Mouse (Mus musculus): ENCODE results near the gene Mrpl18. TPM values are rescaled to one million over a fixed set of nuclear protein-coding genes. Genes with fewer than 3 reads are reported as not detected.

Mrpl18 gene
- total and polyA plus RNA-seq, 2 experiments: 41.2 to 54.6 TPM

- DNase-seq (ENCODE audit: extremely low read depth, low read depth, low spot score): no peak
- Histone ChIP-seq H3K4me1 (ENCODE audit: control insufficient read depth, insufficient read depth, low read length) (no peaks in the 10 kb centered on the region), H3K9ac (ENCODE audit: low read depth, low read length) (no peak within 1 kb of the TSS), H3K4me3 (ENCODE audit: insufficient read depth, low read depth, low read length) (no peak within 1 kb of the TSS), H3K27me3 (ENCODE audit: control insufficient read depth, insufficient read depth, low read length) (0 out of 2 replicates have a peak, but pooled peaks cover 3% of the 10 kb centered on the region), H3K36me3 (ENCODE audit: control insufficient read depth, insufficient read depth, low read length) (no peaks in the 10 kb centered on the region), H3K79me2 (ENCODE audit: control insufficient read depth, insufficient read depth, low read length) (no peaks in the 10 kb centered on the region), H3K27ac (replicated peaks; ENCODE audit: insufficient read depth, low read depth, low read length) (no peak within 1 kb of the TSS)
- 71% methylated on average over 5 of the region's 5 CpGs for WGBS
- no peak for TF ChIP-seq POLR2A (IDR thresholded peaks at IDR 0.05; ENCODE audit: extremely low read depth, insufficient read depth, low read length)
Measured at GRCm38 (mm10) chr17:12875734-12876133, 40.4 kb downstream of the Mrpl18 start, which contains the start of gene Mrgprh. Mrgprh (plus strand) TSS chr17:12876034.

- H3K4me1 ChIP-seq (ENCODE audit: control insufficient read depth, insufficient read depth, low read length): no peaks in the 10 kb centered on the region
- H3K27ac ChIP-seq (replicated peaks; ENCODE audit: insufficient read depth, low read depth, low read length): no peak overlapping the region
- TF ChIP-seq CTCF (IDR thresholded peaks at IDR 0.05; ENCODE audit: low read depth, low read length) (no peak), POLR2A (IDR thresholded peaks at IDR 0.05; ENCODE audit: extremely low read depth, insufficient read depth, low read length) (no peak)
- 71% methylated on average over 16 of the region's 16 CpGs for WGBS
- DNase-seq (ENCODE audit: extremely low read depth, low read depth, low spot score): no peak
- H3K9ac ChIP-seq (ENCODE audit: low read depth, low read length): no peak overlapping the region
- H3K36me3 ChIP-seq (ENCODE audit: control insufficient read depth, insufficient read depth, low read length): no peaks in the 10 kb centered on the region
- 0 out of 2 replicates have a peak, but pooled peaks cover 3% of the 10 kb centered on the region for H3K27me3 ChIP-seq (ENCODE audit: control insufficient read depth, insufficient read depth, low read length)
- H3K79me2 ChIP-seq (ENCODE audit: control insufficient read depth, insufficient read depth, low read length): no peaks in the 10 kb centered on the region
- H3K4me3 ChIP-seq (ENCODE audit: insufficient read depth, low read depth, low read length): no peak overlapping the region
Measured at GRCm38 (mm10) chr17:12872275-12873028, 43.7 kb downstream of the Mrpl18 start.

GRCm38 (mm10) chr17:12868640-12869039, 47.5 kb downstream of the Mrpl18 start:
- DNase-seq (ENCODE audit: extremely low read depth, low read depth, low spot score): no peak
- Histone ChIP-seq H3K27ac (replicated peaks; ENCODE audit: insufficient read depth, low read depth, low read length) (no peak overlapping the region), H3K27me3 (ENCODE audit: control insufficient read depth, insufficient read depth, low read length) (no peaks in the 10 kb centered on the region), H3K4me1 (ENCODE audit: control insufficient read depth, insufficient read depth, low read length) (no peaks in the 10 kb centered on the region), H3K9ac (ENCODE audit: low read depth, low read length) (no peak overlapping the region), H3K4me3 (ENCODE audit: insufficient read depth, low read depth, low read length) (no peak overlapping the region), H3K36me3 (ENCODE audit: control insufficient read depth, insufficient read depth, low read length) (no peaks in the 10 kb centered on the region), H3K79me2 (ENCODE audit: control insufficient read depth, insufficient read depth, low read length) (no peaks in the 10 kb centered on the region)
- TF ChIP-seq CTCF (IDR thresholded peaks at IDR 0.05; ENCODE audit: low read depth, low read length) (no peak), POLR2A (IDR thresholded peaks at IDR 0.05; ENCODE audit: extremely low read depth, insufficient read depth, low read length) (no peak)
- 40% methylated on average over 4 of the region's 4 CpGs for WGBS

GRCm38 (mm10) chr17:12868043-12868442, 48.1 kb downstream of the Mrpl18 start, which contains the start of gene Mas1:
Mas1 (minus strand) TSS chr17:12868143.
- Histone ChIP-seq H3K27me3 (ENCODE audit: control insufficient read depth, insufficient read depth, low read length) (no peaks in the 10 kb centered on the region), H3K4me1 (ENCODE audit: control insufficient read depth, insufficient read depth, low read length) (no peaks in the 10 kb centered on the region), H3K9ac (ENCODE audit: low read depth, low read length) (no peak within 1 kb of the TSS), H3K36me3 (ENCODE audit: control insufficient read depth, insufficient read depth, low read length) (no peaks in the 10 kb centered on the region), H3K79me2 (ENCODE audit: control insufficient read depth, insufficient read depth, low read length) (no peaks in the 10 kb centered on the region), H3K27ac (replicated peaks; ENCODE audit: insufficient read depth, low read depth, low read length) (no peak within 1 kb of the TSS), H3K4me3 (ENCODE audit: insufficient read depth, low read depth, low read length) (no peak within 1 kb of the TSS)
- 61% methylated on average over 2 of the region's 2 CpGs for WGBS
- TF ChIP-seq POLR2A (IDR thresholded peaks at IDR 0.05; ENCODE audit: extremely low read depth, insufficient read depth, low read length) (no peak), CTCF (IDR thresholded peaks at IDR 0.05; ENCODE audit: low read depth, low read length) (no peak)
- DNase-seq (ENCODE audit: extremely low read depth, low read depth, low spot score): no peak

GRCm38 (mm10) chr17:12866853-12867252, 49.3 kb downstream of the Mrpl18 start:
- no peaks in the 10 kb centered on the region for H3K36me3 ChIP-seq (ENCODE audit: control insufficient read depth, insufficient read depth, low read length)
- DNase-seq (ENCODE audit: extremely low read depth, low read depth, low spot score): no peak
- H3K4me3 ChIP-seq (ENCODE audit: insufficient read depth, low read depth, low read length): no peak overlapping the region
- H3K9ac ChIP-seq (ENCODE audit: low read depth, low read length): no peak overlapping the region
- no peaks in the 10 kb centered on the region for H3K4me1 ChIP-seq (ENCODE audit: control insufficient read depth, insufficient read depth, low read length)
- no peaks in the 10 kb centered on the region for H3K79me2 ChIP-seq (ENCODE audit: control insufficient read depth, insufficient read depth, low read length)
- H3K27ac ChIP-seq (replicated peaks; ENCODE audit: insufficient read depth, low read depth, low read length): no peak overlapping the region
- no peaks in the 10 kb centered on the region for H3K27me3 ChIP-seq (ENCODE audit: control insufficient read depth, insufficient read depth, low read length)
- 85% methylated on average over 10 of the region's 10 CpGs for WGBS
- TF ChIP-seq POLR2A (IDR thresholded peaks at IDR 0.05; ENCODE audit: extremely low read depth, insufficient read depth, low read length): no peak
- no peak for TF ChIP-seq CTCF (IDR thresholded peaks at IDR 0.05; ENCODE audit: low read depth, low read length)

GRCm38 (mm10) chr17:12865407-12865806, 50.7 kb downstream of the Mrpl18 start:
- Histone ChIP-seq H3K27me3 (ENCODE audit: control insufficient read depth, insufficient read depth, low read length) (no peaks in the 10 kb centered on the region), H3K36me3 (ENCODE audit: control insufficient read depth, insufficient read depth, low read length) (no peaks in the 10 kb centered on the region), H3K4me1 (ENCODE audit: control insufficient read depth, insufficient read depth, low read length) (no peaks in the 10 kb centered on the region), H3K9ac (ENCODE audit: low read depth, low read length) (no peak overlapping the region), H3K27ac (replicated peaks; ENCODE audit: insufficient read depth, low read depth, low read length) (no peak overlapping the region), H3K4me3 (ENCODE audit: insufficient read depth, low read depth, low read length) (no peak overlapping the region), H3K79me2 (ENCODE audit: control insufficient read depth, insufficient read depth, low read length) (no peaks in the 10 kb centered on the region)
- WGBS: 75% methylated on average over 3 of the region's 3 CpGs
- TF ChIP-seq CTCF (IDR thresholded peaks at IDR 0.05; ENCODE audit: low read depth, low read length): no peak
- TF ChIP-seq POLR2A (IDR thresholded peaks at IDR 0.05; ENCODE audit: extremely low read depth, insufficient read depth, low read length): no peak
- DNase-seq (ENCODE audit: extremely low read depth, low read depth, low spot score): no peak
